Mouse (Mus musculus): ENCODE results near the gene Mylk.

DNA sequence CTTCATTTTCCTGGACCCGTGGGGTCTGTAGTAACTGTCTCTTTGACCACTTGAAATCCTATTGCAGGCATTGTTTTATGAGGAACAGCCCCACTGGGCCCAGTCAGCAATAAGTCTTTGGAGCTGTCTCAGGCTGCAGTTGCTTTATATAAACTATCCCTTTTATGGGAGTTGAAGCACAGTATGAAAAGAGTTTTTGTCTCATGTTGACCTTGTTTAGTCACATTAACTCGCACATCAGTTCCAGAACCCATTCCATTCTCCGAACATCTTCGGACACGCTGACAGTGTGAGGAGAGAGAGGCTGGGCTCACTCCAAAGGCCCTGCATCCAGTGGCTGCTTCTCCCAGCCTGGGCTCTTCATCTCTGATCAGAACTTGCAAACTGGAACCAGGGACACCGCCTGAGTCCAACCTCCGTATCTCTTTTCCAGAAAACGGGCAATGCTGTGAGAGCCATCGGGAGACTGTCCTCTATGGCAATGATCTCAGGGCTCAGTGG lies 249.7 kb downstream of the Mylk start:
- TF ChIP-seq POLR2A (IDR thresholded peaks at IDR 0.05; ENCODE audit: borderline replicate concordance, insufficient read depth, low read length): no peak
- TF ChIP-seq CTCF (IDR thresholded peaks at IDR 0.05; ENCODE audit: borderline replicate concordance, insufficient read depth, low read depth, low read length): no peak

Measured in cerebellum, adult 2 months (tissue).